Mouse (Mus musculus): Measurements from ENCODE around the gene Gm595. TPM values are rescaled to one million over a fixed set of nuclear protein-coding genes. Genes with fewer than 3 reads are reported as not detected.

Gm595 gene
- not detected in 2 replicates for polyA plus RNA-seq (2012; ENCODE audit: low replicate concordance)

GRCm38 (mm10) chrX:48877613-48878012 lies at the start of gene Gm595:
TSS of gene Gm595 (minus strand) at chrX:48877713.

Other genes with a start within 250 kb of the Gm595 start
- gene Gpr119, start 203.2 kb downstream of the Gm595 start, polyA plus RNA-seq (2012; ENCODE audit: low replicate concordance), result not detected in 2 replicates
- 3.6 and 5.5 TPM in 2 replicates for gene Rbmx2, start 182.7 kb downstream of the Gm595 start, polyA plus RNA-seq (2012; ENCODE audit: low replicate concordance)

All from leukemia stem cell, adult 10-12 weeks (primary cell).